Mouse (Mus musculus): ENCODE data around the gene Cdc25b.

DNA sequence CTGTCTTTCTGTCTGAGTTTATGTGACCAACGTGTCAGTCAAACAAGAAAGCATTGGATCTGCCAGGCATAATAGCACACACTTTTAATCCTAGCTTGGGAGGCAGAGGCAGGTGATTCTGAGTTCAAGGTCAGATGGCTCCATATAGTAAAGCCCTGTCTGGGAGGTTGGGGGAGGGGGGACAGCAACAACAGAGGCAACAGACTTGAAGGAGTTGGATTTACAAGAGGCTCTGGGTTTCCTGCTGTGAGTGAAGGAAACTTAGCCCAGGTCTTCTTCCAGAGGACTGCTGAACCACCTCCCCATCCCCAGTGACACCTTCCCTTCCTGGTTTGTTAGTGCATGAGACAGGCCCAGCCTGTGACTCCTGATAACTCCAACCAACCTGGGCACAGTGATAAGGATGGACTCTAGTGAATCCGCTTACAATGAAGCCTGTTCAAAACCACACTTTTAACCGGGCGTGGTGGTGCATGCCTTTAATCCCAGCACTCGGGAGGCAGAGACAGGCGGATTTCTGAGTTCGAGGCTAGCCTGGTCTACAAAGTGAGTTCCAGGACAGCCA is 34.5 kb upstream of the Cdc25b start:
- TF ChIP-seq CTCF (IDR thresholded peaks at IDR 0.05; ENCODE audit: low read depth) (no peak), EP300 (optimal IDR thresholded peaks at IDR 0.05) (no peak)

All from stomach, postnatal 0 days (tissue).